ENCODE assay signal across 23 mouse cellular contexts in the genomic region with DNA sequence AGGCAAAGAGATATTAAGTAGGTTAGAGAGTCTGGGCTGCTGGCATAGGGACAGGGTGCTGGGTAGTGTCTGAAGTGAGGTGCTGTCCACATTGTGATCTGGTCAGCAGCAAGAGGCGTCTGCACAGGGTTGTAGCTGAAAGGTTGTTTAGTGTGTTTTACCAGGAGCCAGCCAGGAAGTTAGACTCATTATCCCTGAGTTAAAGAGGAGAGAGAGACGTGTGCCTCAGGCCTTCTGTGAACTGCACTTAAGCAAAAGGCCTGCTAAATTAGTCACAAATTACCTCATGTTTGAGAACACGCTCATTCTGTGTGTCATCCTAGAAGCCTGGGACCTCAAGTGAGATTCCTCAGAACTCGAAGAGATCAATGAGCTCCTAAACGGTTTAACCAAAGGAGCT. TPM values are rescaled to one million over a fixed set of nuclear protein-coding genes. Genes with fewer than 3 reads are reported as not detected.
DNase-seq lines count a peak whose midpoint lies in the region; ATAC-seq lines count a peak whose summit lies in the region.
"Had no signal": no experiment of that assay in that cellular context is flagged by ENCODE, and none has a peak within 500 bp of the region (broad histone marks: within the 10 kb centered on the region; RNA-seq: fewer than 3 reads in every experiment).

No protein-coding gene starts in this region.

- H3K9ac ChIP-seq in forebrain, embryonic 14.5 days (ENCODE audit: low read length) = no peak overlapping the region
- H3K9ac ChIP-seq in forebrain, embryonic 11.5 days (ENCODE audit: low read length) = no peak overlapping the region
- no peak overlapping the region for H3K9ac ChIP-seq in kidney, embryonic 16.5 days (replicated peaks; ENCODE audit: low read length)
- H3K9ac ChIP-seq: embryonic facial prominence, embryonic 13.5 days; heart, embryonic 12.5 days; hindbrain, embryonic 12.5 days had no signal

- no peak overlapping the region for H3K4me2 ChIP-seq in forebrain, embryonic 14.5 days (ENCODE audit: low read length)
- no peak overlapping the region for H3K4me2 ChIP-seq in forebrain, embryonic 11.5 days (ENCODE audit: low read depth, low read length, severe bottlenecking)
- no peak overlapping the region for H3K4me2 ChIP-seq in kidney, embryonic 16.5 days (replicated peaks; ENCODE audit: low read depth, low read length)
- H3K4me2 ChIP-seq: embryonic facial prominence, embryonic 13.5 days; heart, embryonic 12.5 days; hindbrain, embryonic 12.5 days had no signal

- no peak for ATAC-seq in forebrain, embryonic 14.5 days
- no peak for ATAC-seq in forebrain, embryonic 11.5 days (replicated peaks; ENCODE audit: low FRiP score)
- no peak for ATAC-seq in kidney, embryonic 16.5 days (ENCODE audit: low FRiP score, low TSS enrichment)
- ATAC-seq in erythroid progenitor cell, adult 5-6 weeks (replicated peaks; ENCODE audit: low FRiP score, poor library complexity, severe bottlenecking) = no peak
- ATAC-seq: forebrain, embryonic 16.5 days; hindbrain, embryonic 16.5 days; inflammation-experienced regulatory T-cells, adult 6 months had no signal

- peak overlapping the region; percentile 2; the same call in 1 of the 2 replicates for H3K27ac ChIP-seq in forebrain, embryonic 14.5 days (ENCODE audit: low read depth, low read length)
- H3K27ac ChIP-seq in forebrain, embryonic 11.5 days (ENCODE audit: low read depth, low read length) = no peak overlapping the region
- 0 out of 2 replicates have a peak overlapping the region, but pooled peaks have one; percentile 3 for H3K27ac ChIP-seq in kidney, embryonic 16.5 days (ENCODE audit: low read length)
- H3K27ac ChIP-seq in limb, embryonic 10.5 days = 0 out of 2 replicates have a peak overlapping the region, but pooled peaks have one; percentile 19
- H3K27ac ChIP-seq: embryonic facial prominence, embryonic 13.5 days; forebrain, embryonic 10.5 days; hindbrain, embryonic 12.5 days had no signal

- H3K36me3 ChIP-seq in forebrain, embryonic 14.5 days (ENCODE audit: control insufficient read depth, insufficient read depth, low read length) = no peaks in the 10 kb centered on the region
- H3K36me3 ChIP-seq in forebrain, embryonic 11.5 days (ENCODE audit: control insufficient read depth, insufficient read depth, low read length) = no peaks in the 10 kb centered on the region
- no peaks in the 10 kb centered on the region for H3K36me3 ChIP-seq in kidney, embryonic 16.5 days (ENCODE audit: insufficient read depth, low read length)
- no peaks in the 10 kb centered on the region for H3K36me3 ChIP-seq in limb, embryonic 10.5 days
- H3K36me3 ChIP-seq: embryonic facial prominence, embryonic 13.5 days; forebrain, embryonic 10.5 days; heart, embryonic 12.5 days; hindbrain, embryonic 12.5 days had no signal

- H3K9me3 ChIP-seq in forebrain, embryonic 14.5 days (replicated peaks; ENCODE audit: control insufficient read depth, low read length) = no peaks in the 10 kb centered on the region
- no peaks in the 10 kb centered on the region for H3K9me3 ChIP-seq in forebrain, embryonic 11.5 days (ENCODE audit: control insufficient read depth, low read length)
- H3K9me3 ChIP-seq in kidney, embryonic 16.5 days (ENCODE audit: low read length) = no peaks in the 10 kb centered on the region
- H3K9me3 ChIP-seq in limb, embryonic 10.5 days (replicated peaks) = no peaks in the 10 kb centered on the region
- H3K9me3 ChIP-seq: embryonic facial prominence, embryonic 13.5 days; forebrain, embryonic 10.5 days; heart, embryonic 12.5 days; hindbrain, embryonic 12.5 days had no signal

- no peak for DNase-seq in forebrain, embryonic 14.5 days (ENCODE audit: low spot score)
- no peak for DNase-seq in forebrain, embryonic 11.5 days (ENCODE audit: low spot score)
- DNase-seq in kidney, adult 11 months = no peak
- DNase-seq in MN1 (ENCODE audit: low spot score) = peak; percentile 69
- no peak for DNase-seq in limb, embryonic 10.5 days (ENCODE audit: low spot score)
- no peak for DNase-seq in cerebellum, adult 18-20 months
- DNase-seq: adrenal gland, adult 8-10 months; adrenal gland, postnatal 36 days; cerebellum, adult 8-10 months; cerebellum, postnatal 14 days; embryo, embryonic 11 days; gastrocnemius, postnatal 14 days; heart, postnatal 36 days had no signal

- WGBS in forebrain, embryonic 14.5 days = 36% methylated on average over 5 of the region's 5 CpGs
- WGBS in forebrain, embryonic 11.5 days = 44% methylated on average over 5 of the region's 5 CpGs
- 18% methylated on average over 5 of the region's 5 CpGs for WGBS in kidney, embryonic 16.5 days
- 19% methylated on average over 5 of the region's 5 CpGs for WGBS in limb, embryonic 10.5 days

- no peaks in the 10 kb centered on the region for H3K27me3 ChIP-seq in forebrain, embryonic 14.5 days (replicated peaks; ENCODE audit: control insufficient read depth, insufficient read depth, low read length)
- no peaks in the 10 kb centered on the region for H3K27me3 ChIP-seq in forebrain, embryonic 11.5 days (ENCODE audit: control insufficient read depth, insufficient read depth, low read length)
- H3K27me3 ChIP-seq in kidney, embryonic 16.5 days (ENCODE audit: insufficient read depth, low read length) = no peaks in the 10 kb centered on the region
- no peaks in the 10 kb centered on the region for H3K27me3 ChIP-seq in limb, embryonic 10.5 days (ENCODE audit: low read depth, poor library complexity, severe bottlenecking)
- H3K27me3 ChIP-seq: CH12.LX; embryonic facial prominence, embryonic 13.5 days; heart, embryonic 12.5 days; hindbrain, embryonic 12.5 days had no signal

- H3K4me3 ChIP-seq in forebrain, embryonic 14.5 days (ENCODE audit: low read depth, low read length) = no peak overlapping the region
- H3K4me3 ChIP-seq in forebrain, embryonic 11.5 days (ENCODE audit: low read depth, low read length) = no peak overlapping the region
- H3K4me3 ChIP-seq in kidney, embryonic 16.5 days (ENCODE audit: low read length) = no peak overlapping the region
- H3K4me3 ChIP-seq in limb, embryonic 10.5 days = no peak overlapping the region
- H3K4me3 ChIP-seq: embryonic facial prominence, embryonic 13.5 days; forebrain, embryonic 10.5 days; heart, embryonic 12.5 days; hindbrain, embryonic 12.5 days had no signal

- H3K4me1 ChIP-seq in forebrain, embryonic 14.5 days (ENCODE audit: control insufficient read depth, insufficient read depth, low read length) = peaks cover 6% of the 10 kb centered on the region; the same call in 1 of the 2 replicates
- H3K4me1 ChIP-seq in forebrain, embryonic 11.5 days (replicated peaks; ENCODE audit: control insufficient read depth, insufficient read depth, low read length) = no peaks in the 10 kb centered on the region
- H3K4me1 ChIP-seq in kidney, embryonic 16.5 days (ENCODE audit: insufficient read depth, low read length) = peaks cover 3% of the 10 kb centered on the region
- peaks cover 18% of the 10 kb centered on the region for H3K4me1 ChIP-seq in limb, embryonic 10.5 days
- H3K4me1 ChIP-seq: hindbrain, embryonic 12.5 days had no signal

RNA-seq across cellular contexts. Expression of a gene that starts 18.4 kb away (rescaled TPM):
- polyA plus RNA-seq in forebrain, embryonic 14.5 days (2014; fragmentation: Nextera tagmentation; extraction: Ambion mirVana) = 20.6 and 25.8 TPM in 2 replicates
- polyA plus RNA-seq in forebrain, embryonic 11.5 days (2014; fragmentation: Nextera tagmentation; extraction: Ambion mirVana) = 13.2 and 15.5 TPM in 2 replicates
- polyA plus RNA-seq in kidney, embryonic 16.5 days (2015; fragmentation: Nextera tagmentation; extraction: Ambion mirVana) = 15.7 and 18.8 TPM in 2 replicates
- 7.1 and 10.3 TPM in 2 replicates for polyA plus RNA-seq in limb, embryonic 10.5 days (2016; fragmentation: Nextera tagmentation; extraction: Ambion mirVana)
- total RNA-seq in erythroid progenitor cell, adult 5-6 weeks (2015; ENCODE audit: low replicate concordance) = 2.5 and 2.9 TPM in 2 replicates
- total RNA-seq in erythroid progenitor cell, adult 5-6 weeks (2017; ENCODE audit: low replicate concordance) = 1.0 TPM in 1 of 2 replicates, not detected in the other
